Mouse (Mus musculus): ENCODE results near the gene Mum1.

DNA sequence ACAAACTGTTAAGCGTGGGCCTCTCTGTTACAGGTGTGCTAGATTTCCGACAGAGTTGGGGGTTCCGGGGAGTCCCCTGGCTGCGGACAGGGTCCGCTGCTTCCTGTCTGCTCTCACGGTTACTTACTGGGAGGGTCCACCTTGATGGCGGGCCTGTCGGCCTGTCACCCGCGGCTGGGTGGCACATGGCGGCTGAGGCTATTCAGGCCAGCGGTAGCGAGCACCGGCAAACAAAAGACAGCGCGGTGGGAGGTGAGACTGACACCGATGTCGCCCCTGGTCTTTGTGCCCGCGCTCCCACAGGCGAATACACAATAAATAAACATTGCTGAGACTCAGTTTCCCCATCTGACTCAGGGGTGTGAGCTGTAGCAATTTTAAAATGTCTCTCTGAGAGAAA is 36.2 kb upstream of the Mum1 start:
- no peak for TF ChIP-seq POLR2A (IDR thresholded peaks at IDR 0.05; ENCODE audit: extremely low read depth, insufficient read depth, low read length)
- TF ChIP-seq CTCF (IDR thresholded peaks at IDR 0.05; ENCODE audit: low read depth, low read length): no peak
